Mouse (Mus musculus): ENCODE results near the gene Efna5. TPM values are rescaled to one million over a fixed set of nuclear protein-coding genes. Genes with fewer than 3 reads are reported as not detected.

Efna5 gene
- total RNA-seq, 1 experiment from 2014 or later = 25.2 TPM

DNA sequence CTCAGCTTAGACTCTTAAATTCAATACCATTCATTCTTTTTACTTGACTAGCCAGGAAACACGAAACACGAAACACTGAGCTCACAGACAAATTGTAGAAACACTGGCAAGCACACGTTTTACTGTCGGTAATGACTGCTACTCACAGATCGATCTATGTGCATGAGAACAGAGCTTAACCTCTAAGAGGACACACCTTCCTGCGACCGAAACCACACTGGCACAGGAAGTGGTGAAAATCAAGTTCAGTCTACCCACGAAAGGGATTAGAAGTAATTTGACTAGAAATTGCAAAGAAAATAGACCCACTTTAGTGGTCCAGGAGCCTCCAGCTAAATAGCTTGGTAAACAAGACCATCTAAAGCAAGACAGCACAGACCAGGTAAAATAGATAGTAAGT lies 23.8 kb downstream of the Efna5 start:
- DNase-seq = no peak

- DNase-seq = no peak
Measured at GRCm38 (mm10) chr17:62853741-62854140, 27.4 kb downstream of the Efna5 start.

DNA sequence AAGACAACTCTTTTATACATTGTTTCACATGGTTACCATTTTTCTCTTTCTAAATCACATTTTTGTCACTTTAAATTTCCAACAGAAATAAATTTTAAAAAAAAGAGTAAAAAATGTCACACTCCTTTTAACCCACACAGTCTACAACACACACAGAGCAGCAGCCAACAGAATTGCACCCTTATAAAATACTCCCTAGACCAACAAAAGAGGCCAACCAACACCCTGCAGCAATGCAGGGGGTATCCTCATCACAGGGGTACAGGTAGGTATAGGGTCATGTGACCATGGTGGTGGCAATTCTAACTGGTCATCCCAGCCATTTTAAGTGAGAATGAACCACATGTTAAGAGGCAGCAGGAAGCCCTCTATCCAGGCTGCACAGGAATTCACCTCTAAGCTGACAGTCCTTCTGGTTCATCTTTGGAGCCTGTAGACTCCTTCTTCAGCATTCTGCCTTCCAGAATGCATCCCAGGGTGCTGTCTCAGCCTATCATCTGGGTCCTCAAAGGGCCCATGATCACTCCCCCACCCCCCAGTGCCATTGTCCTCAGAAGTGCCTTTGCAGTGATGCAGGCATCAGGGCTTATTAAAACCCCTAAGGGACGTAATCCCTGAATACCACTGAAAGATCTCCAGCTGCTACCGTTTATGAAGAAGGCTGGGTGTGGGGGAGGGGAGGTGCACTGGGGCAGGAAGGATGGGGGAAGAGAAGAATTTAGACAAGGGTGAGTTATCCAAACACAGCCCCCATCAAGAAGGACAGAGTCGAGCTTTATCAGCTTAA lies 28.1 kb downstream of the Efna5 start:
- DNase-seq = no peak

DNA sequence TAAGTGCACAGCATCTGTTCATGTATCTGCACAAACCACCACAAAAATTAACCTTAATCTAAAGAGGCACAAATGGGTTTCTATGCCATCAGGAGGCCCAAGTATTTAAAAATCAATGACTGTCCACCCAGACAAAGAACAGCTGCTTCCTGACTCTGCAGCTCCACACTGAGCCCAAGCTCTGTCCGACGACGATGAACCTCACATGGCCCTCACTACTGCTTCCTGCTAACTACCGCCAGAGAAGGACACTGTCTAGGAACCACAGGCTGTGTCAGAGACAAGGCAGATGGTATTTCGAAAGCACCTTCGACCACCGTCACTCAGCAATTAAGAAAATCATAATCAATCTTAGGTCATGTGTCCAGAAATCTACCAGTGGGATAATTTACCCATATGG lies 29.8 kb downstream of the Efna5 start:
- DNase-seq = no peak

DNA sequence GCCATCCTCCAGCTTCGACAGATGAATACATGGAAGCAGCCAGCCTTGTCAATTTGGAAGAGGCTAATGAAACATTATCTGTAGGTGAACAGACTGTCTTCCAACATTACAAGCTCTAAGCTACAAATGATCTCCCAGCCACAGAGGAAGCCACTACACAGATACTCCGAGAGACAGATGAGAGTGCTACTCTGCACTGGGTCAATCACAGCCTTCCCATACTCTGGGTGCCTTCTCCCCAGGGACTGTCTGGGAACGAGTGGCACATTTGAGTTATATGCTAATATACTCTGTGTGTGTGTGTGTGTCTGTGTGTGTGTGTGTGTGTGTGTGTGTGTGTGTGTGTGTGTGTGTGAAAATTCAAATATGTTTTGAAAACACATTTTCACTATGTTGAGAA lies 30.5 kb downstream of the Efna5 start:
- DNase-seq = no peak

DNA sequence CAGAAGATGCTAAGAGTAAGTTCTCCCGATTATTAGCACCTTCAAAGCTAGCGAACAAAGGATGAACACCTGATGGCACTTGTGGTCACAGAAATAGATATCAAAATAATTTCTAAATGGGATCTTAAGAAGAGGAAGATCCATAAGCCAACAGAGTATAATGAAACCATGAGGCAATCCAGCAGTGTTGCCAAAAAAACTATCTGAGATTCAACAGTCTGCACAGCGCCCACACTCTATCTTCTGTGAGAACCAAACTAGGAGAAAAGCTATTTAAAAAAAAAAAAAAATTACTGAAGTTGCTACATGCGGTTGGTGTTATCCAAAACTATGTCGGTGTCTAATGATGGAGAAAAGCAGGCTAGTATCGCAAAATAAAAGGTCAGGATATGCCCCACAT lies 31.4 kb downstream of the Efna5 start:
- DNase-seq = no peak

DNA sequence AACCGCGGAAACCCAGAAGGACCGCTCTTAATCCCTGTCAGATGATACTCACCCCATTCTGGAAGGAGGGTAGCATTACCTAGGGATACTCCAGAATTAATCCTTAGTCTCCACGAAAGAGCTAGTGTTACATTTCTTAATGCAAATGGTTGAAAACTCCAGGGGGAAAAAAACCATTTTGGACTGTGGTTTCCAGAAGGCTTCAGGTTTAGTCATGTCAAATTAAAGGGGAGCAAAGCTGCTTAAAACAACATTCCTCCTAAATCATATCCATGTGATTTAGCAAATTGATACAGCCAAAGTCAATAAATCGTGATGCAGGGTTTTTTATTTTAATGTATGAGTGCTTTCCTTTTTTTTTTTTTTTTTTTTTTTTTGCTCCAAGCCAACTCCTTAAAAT lies 35.5 kb downstream of the Efna5 start:
- no peak for DNase-seq

GRCm38 (mm10) chr17:62844329-62844728 lies 36.8 kb downstream of the Efna5 start:
- DNase-seq = no peak

DNA sequence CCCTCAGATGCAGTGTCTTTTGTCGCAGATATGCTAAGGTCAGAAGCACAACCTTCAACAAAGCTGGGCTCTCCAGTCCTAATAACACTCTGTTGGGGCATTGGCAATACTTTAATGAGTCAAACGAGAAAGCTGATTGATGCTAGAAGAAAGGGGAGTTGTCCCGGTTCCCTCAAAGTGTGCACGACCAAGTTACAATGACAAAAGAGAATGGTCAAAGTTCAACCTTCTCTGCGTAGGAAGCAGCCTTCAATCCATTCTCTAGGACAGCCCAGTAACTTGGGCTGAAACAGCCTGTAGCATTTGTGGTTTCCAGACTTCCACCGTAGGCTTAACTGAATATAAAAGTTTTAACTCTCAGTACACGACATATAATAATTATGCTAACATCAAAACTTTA lies 43.8 kb downstream of the Efna5 start:
- no peak for DNase-seq

GRCm38 (mm10) chr17:62836598-62837106 lies 44.5 kb downstream of the Efna5 start:
- no peak for DNase-seq

GRCm38 (mm10) chr17:62832550-62833127 lies 48.5 kb downstream of the Efna5 start:
- DNase-seq = no peak

DNA sequence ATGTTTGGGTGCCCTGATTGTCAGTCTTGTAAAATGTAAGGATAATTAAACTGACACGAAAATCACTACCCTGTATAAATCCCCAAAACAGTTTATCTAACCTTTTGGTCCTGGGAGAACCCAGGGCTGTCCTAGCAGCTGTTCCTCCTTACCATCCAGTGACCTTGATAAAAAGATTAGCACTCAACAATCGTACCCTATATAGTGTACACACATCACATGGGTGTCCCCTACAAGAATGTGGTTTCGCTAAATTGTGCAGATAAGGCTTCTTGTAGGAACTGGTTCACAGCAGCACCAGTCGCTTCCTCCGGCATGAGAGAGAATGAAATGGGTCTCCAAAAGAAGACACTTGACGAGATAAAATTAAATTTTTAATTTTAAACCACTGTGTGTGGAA lies 53.6 kb downstream of the Efna5 start:
- DNase-seq = no peak

DNA sequence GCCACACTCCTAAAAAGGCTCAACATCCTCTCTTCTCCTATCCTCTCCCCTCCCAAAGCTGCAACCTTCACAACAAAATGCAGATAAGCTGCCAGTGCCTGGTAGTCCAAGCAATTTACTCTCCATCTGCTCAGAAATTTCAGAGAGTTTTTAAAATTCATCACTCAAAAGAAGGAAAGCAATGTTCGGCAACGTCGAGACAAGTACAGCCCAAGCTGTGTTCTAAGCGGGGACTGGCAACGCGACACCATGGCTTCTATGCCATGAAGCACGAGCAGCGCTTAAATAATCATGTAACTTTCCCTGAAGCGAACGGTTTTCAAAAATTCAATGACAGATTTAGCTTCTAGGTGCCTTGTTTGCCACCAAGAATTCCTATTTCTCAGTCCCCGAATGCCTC lies 59.9 kb downstream of the Efna5 start:
- no peak for DNase-seq

DNA sequence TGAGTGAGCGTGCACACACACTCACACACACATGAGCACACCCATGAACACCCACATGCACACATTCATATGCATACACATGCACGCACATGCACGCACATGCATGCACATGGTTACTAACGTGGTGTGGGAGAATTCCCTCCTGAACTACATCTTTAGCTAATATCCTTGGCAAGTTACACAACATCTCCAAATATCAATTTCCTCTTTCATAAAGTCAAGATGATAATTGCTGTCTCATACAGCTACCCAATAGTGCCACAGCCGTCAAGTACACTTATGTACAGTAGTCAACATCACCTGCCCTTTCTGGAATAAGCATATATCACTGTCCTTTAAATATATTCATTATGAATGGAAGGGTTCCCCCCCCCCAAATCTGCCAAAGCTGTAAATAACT lies 61.2 kb downstream of the Efna5 start:
- no peak for DNase-seq

DNA sequence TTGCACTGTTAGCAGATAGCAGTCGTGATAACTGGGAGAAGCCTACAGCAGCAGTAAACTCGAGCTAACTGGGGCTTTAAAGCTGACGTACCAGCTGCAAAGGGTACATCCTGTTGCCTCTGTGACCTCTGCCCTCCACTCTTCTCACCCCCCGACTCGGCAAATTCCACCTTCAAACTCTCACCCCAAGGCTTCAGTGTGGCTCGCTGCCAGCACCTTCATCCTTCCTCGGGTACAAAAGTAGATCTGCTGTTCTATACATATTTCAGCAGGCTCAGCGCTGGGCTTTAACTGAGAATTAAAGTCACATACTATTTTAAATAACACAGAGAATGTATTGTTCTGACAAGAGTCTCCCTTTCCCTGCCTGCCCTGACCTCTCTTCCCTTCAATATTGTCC lies 62.3 kb downstream of the Efna5 start:
- DNase-seq = no peak

DNA sequence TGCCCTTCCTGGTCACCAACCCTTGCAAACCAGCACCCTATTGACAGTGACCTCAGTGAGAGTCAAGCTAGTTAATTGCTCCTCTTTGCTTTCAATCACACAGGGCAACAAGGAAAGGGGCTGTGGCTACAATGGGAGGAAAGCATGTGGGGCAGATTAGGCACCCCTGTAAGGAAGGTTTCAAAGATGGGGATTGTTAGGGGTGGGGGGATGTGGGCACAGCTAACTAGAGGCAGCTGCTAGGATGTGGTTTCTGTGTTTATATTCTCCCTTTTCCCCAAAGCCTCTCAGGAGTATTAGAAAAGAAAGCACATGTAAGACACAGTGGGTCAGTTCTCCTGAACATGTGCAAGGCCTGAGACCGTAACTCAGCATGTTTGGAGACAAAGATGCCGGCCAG lies 62.8 kb downstream of the Efna5 start:
- no peak for DNase-seq

DNA sequence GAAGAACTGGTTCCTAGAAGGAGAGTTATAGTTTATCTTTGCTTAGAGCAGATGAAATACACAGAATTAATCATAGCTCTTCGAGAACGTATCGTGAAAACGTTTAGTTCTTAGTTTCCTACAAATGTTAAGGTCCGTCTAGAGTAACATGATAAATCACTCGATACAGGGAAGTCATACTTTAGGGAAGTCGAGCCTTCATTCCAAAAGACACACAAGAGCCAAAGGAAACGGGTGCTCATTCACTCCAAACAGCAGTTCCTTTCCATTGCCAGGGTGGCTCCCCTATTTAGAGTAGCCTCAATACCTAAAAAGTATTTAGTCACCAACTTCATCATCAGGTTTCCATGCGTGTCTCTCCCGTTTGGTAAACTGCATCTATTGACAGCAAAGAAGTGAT lies 64.2 kb downstream of the Efna5 start:
- no peak for DNase-seq

DNA sequence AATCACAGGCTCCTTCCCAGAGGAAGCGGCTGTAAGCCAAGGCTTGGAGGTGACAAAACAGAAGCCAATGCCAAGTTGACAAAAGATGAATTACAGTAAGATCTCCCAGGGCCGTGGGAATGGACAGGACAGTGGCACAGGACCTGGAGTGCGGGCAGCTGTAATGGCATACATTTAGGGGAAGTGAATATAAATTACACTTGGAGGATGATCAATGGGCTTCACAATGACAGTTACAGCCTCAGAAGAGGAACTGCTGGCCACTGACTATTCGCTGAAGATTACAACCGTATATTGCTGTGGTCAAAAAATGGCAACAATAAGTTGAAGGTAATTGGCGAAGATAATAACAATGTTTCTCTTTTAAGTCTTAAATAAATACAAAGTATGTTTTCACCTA lies 67.7 kb downstream of the Efna5 start:
- peak; percentile 32 for DNase-seq

- no peak for DNase-seq
Measured at GRCm38 (mm10) chr17:62807891-62808290, 73.2 kb downstream of the Efna5 start.

- no peak for DNase-seq
Measured at GRCm38 (mm10) chr17:62806646-62807045, 74.5 kb downstream of the Efna5 start.

- DNase-seq = no peak
Measured at GRCm38 (mm10) chr17:62802748-62803147, 78.4 kb downstream of the Efna5 start.

DNA sequence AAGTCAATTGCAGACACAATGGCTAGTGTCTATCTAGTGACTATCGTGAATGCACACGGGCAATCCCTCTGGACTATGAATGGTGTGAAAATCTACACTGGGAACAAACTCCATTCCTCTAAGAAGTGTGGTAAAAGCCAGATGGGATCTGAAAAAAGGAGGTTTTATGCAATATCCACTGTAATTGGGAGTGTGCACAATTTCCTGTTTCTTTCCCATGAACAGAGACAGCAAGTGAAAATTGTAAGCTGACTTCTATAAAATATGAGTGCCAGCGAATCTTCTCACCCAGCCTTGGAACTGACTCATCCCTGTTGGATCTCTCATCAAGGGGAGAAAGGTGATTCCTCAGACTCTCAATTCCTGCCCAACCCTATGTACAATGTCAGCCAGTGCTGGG lies 83.8 kb downstream of the Efna5 start:
- no peak for DNase-seq

DNA sequence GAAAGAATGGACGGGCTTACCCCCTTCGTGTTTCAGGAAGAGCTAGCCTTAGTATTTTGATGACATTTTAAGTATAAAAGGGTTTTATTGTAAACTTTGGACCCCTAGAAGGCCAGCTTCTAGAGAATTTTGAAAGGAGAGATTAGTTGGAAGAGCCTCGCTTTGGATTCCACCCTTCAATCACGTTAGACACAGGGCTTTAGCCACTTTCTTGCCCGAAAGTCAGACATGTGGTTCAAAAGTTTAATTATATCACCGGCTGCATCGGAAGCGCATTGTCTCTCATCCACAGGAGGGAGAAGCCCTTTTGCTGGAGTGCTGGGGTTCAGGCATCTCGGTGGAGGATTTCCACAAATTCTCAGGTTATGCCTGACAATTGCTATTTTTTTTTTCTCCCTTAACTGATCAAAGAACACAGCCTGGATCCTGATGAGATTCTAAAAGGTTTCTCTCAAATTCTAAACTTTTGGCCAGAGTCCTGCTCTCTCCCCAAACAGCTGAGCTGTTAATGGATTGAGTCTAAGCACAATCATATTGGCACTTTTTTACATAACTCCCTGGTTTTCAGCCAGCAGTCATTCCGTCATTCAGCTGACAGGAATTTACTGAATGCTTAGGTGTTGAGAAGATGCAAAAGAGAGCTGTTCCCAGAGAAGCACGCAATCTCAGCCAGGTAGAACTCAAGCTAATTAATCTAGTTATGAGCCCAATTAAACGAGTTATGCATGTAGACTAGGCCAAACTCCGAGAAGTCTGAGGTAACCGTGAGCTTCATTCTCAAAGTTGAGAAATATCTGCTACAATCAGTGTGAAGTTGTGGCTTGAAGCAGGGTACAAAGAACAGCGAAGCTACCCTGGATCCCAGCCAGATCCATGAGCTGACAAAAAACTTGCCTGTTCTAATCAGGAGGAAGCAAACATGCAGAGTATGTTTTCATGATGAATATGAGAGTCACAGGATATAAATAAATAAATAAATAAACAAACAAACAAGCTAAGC lies 91.5 kb downstream of the Efna5 start:
- DNase-seq = no peak

Measured in adrenal gland, postnatal 14 days (tissue).